Mouse (Mus musculus): ENCODE results near the gene Ugt1a2.

Gene Ugt1a2

GRCm38 (mm10) chr1:88235046-88235893 lies 34.9 kb downstream of the Ugt1a2 start:
- no peak for DNase-seq

- DNase-seq: no peak
Observed at GRCm38 (mm10) chr1:88235894-88236415, 35.6 kb downstream of the Ugt1a2 start.

- no peak for DNase-seq
Observed at GRCm38 (mm10) chr1:88237311-88237710, 36.9 kb downstream of the Ugt1a2 start.

- no peak for DNase-seq
Observed at GRCm38 (mm10) chr1:88238771-88239170, 38.4 kb downstream of the Ugt1a2 start.

GRCm38 (mm10) chr1:88240072-88240471 lies 39.7 kb downstream of the Ugt1a2 start:
- peak; percentile 5 for DNase-seq

GRCm38 (mm10) chr1:88240579-88240978 lies 40.2 kb downstream of the Ugt1a2 start:
- DNase-seq: peak; percentile 16

- DNase-seq: peak; percentile 3
Observed at GRCm38 (mm10) chr1:88243861-88244260, 43.5 kb downstream of the Ugt1a2 start.

GRCm38 (mm10) chr1:88245881-88246280 lies 45.5 kb downstream of the Ugt1a2 start:
- no peak for DNase-seq

GRCm38 (mm10) chr1:88246386-88246785 lies 46.0 kb downstream of the Ugt1a2 start:
- no peak for DNase-seq

GRCm38 (mm10) chr1:88247660-88248059 lies 47.3 kb downstream of the Ugt1a2 start:
- DNase-seq: no peak

- DNase-seq: no peak
Observed at GRCm38 (mm10) chr1:88248658-88249057, 48.3 kb downstream of the Ugt1a2 start.

GRCm38 (mm10) chr1:88249596-88249995 lies 49.2 kb downstream of the Ugt1a2 start:
- DNase-seq: no peak

- DNase-seq: no peak
Observed at GRCm38 (mm10) chr1:88250023-88250422, 49.6 kb downstream of the Ugt1a2 start.

GRCm38 (mm10) chr1:88253106-88253505 lies 52.7 kb downstream of the Ugt1a2 start:
- no peak for DNase-seq

GRCm38 (mm10) chr1:88253540-88253939 lies 53.1 kb downstream of the Ugt1a2 start:
- no peak for DNase-seq

- DNase-seq: no peak
Observed at GRCm38 (mm10) chr1:88254793-88255465, 54.5 kb downstream of the Ugt1a2 start.

GRCm38 (mm10) chr1:88255466-88255857 lies 55.1 kb downstream of the Ugt1a2 start:
- DNase-seq: no peak

- DNase-seq: no peak
Observed at GRCm38 (mm10) chr1:88255989-88256754, 55.8 kb downstream of the Ugt1a2 start.

- DNase-seq: no peak
Observed at GRCm38 (mm10) chr1:88256886-88257663, 56.7 kb downstream of the Ugt1a2 start.

GRCm38 (mm10) chr1:88257681-88258080 lies 57.3 kb downstream of the Ugt1a2 start:
- no peak for DNase-seq

- DNase-seq: no peak
Observed at GRCm38 (mm10) chr1:88258361-88258760, 58.0 kb downstream of the Ugt1a2 start.

- no peak for DNase-seq
Observed at GRCm38 (mm10) chr1:88258881-88259642, 58.7 kb downstream of the Ugt1a2 start.

Data from right cerebral cortex, postnatal 14 days (tissue).